Mouse (Mus musculus) induced T-regulatory cell, adult 2 months (primary cell): ENCODE results near the gene Plekhg1.
A peak's percentile ranks its signal among the peaks of the same experiment; 100 is the strongest.

Experiments used
- DNase-seq: peaks from one replicate; pipeline ENCODE4 v3.0.0-alpha.2; 2012; ENCODE audit warnings: low read depth

Plekhg1 gene

DNA sequence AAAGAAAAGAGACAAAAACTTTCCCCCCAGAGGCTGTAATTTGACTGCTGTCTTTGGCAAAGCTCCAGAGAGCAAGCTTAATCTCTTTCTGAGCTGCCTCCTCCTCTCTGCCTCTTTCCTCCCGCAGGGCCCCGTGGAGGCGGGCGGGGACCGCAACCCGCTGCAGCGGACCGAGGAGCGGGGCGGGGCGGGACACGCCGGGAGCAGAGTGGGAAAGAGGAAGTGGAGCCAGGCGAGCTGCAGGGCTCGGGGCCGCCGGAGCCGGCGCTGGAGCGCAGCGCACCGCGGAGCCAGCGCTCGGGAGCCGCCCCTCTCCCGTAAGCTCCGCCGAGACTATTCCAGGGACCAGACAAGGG, at the start of gene Plekhg1:
Plekhg1 (plus strand) TSS at position 217 of the 356 bp plus-strand sequence.
- no peak for DNase-seq

DNA sequence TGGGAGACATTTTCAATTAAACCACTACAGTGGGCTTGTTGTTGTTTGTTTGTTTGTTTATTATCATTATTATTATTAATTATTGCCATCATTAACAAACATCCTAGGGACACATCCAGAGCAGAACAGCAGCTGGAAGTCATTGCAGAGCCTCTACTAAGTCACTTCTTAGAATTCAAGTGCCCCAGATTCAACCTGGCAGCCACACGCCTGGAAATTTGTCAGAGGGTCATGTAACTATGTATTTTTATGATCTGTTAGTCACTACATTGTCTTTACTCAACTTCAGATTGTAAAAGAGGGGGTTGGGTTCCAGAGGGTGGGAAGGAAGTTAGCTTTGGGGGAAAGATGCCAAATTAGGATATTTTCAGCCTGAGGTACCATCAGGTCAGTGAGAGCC, 47.4 kb upstream of the Plekhg1 start:
- no peak for DNase-seq

DNA sequence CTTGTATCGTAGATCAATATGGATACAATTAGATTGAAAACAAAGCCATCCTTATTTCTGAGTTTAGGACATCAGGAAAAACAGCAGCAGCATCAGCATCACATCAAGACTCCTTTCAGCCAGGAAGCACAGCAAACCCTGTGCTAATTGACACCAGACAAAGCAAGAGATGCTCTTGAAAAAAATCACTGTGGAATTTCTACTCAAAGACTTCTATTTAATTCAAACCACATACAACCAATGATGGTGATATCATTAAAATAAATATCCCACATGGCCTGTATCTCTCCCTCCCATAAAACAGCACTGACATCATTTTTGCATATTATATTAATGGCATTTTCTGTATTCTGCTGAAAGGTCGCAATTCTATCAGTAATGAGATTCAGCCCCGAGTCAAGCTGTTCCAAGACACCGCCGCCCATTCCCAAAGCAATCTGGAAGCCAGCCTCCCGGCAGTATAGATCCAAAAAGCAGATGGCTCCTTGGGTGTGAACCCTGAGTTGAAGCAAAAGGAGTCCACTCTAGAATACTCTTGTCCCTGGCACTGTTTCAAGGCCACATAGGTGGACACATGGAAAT, 46.4 kb upstream of the Plekhg1 start:
- DNase-seq = no peak

DNA sequence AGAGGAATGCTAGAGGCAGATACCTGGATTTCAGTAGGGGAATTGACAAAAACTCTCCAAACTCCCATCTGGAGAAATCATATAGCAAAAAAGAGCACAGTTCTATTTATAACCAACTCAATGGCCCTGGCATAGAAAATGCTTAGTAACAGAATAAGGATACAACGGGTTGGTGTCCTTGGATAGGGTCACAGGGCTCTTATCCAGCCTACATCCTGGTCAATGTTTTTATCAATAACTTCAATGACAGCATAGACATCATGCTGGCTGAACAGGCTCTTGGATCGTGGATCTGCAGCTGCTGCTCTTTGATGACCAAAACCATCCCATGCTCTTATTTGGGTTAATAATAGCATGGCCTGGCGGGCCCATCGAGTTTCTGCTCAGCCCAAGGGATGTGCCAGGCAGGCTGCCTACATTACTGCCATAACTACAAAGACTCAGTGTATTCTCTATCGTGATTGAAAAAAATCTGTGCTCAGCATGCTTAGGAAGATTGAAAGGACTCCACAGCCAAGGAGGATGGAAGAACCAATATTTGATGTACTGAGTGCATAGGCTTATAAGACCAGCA, 44.7 kb upstream of the Plekhg1 start:
- DNase-seq = no peak

DNA sequence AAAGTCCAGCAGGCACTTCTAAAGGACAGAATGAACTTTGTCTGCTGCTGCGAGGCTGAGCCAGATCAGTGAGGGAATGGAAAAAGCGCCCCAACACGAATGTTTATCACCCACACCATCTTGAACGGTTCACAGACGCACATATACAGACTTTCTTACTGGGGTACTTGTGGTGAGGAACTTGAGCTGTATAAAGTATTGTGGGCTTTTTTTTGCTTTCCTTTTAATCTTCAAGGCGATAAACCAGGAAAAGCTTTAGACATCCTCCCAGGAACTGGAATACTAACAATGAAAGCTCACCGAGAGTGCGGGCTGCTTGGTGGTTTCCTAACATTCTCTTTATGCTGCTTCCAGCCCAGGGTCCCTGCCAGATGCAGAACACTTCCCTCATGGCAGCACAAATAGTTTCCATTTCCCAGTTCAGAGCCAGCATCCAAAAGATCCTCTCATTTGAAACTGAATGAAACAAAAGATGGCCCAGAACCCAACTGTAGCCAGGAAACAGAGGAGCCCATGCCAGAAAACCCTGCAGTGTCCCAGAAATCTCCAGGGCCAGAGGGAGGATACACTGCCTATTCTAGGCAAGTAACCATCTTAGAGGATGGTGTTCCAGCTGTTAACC, 43.3 kb upstream of the Plekhg1 start:
- DNase-seq = no peak

DNA sequence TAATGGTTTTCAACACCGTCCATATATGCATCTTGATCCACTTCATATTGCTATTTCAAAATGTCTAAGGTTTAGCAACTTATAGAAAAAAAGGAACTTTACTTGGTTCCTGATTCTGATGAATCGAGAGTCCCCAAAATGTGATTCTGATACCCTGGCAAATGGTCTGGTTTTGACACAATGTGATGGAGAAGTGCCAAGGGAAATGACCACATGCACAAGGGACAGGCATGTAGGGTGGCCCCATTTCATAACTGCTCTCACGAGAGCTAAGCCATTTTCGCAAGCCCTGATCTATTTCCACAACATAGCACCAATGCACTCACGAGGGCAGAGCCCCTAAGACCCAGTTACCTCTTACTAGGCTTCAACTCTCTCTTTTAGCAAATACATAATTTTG, 42.7 kb upstream of the Plekhg1 start:
- no peak for DNase-seq

DNA sequence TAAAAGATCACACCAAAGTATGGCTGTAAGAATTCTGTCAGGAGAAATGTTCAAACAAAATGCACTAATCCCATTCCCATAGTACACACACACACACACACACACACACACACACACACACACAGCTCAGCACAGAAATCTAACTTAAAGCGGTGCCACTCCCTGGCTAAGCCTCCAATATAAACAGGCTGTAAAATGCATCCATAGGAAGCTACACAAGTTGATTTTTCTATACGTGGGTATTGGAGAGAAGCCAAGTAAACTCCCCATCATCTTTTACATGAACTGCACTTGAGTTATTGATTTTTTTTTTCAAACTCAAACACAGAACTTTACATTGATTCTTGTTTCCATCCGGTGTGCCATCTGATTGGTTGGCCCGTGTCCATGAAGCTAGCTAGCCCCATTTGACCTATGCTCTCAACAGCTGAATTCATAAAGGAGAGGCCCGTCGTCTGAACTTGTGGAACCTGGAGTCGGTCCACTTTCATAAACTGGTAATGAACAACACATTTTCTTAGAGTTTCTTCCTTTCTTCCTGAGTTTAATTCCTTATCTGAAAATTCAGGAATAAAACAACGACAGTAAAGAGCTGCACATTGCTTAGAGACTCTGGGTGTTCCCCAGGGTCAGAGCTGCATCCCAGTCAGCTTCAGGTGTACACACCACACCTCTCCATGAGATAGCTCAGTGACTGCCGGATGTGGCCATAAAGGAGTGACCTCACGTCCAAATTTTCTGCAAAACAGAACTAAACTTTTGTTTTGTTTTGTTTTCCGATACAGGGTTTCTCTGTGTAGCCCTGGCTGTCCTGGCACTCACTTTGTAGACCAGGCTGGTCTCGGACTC, 39.7 kb upstream of the Plekhg1 start:
- DNase-seq = no peak

DNA sequence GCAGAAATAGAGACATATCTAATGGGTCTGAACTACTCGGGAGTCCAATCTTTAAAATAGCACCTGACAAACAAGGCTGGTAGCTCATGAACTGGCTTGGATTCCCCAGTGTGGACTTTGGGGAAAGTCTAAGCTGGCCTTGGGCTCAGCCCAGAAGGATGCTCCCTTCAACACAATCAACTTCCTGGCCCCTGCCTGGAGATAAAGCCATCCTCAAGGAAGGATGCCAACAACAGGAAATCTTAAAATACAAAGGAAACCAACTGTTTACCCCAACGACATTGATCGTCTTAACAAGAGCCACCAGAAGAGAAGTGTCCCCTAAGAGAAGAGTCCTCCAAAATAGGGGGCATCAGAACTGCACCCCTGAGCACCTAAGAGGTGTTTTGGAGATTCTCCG, 38.3 kb upstream of the Plekhg1 start:
- no peak for DNase-seq

DNA sequence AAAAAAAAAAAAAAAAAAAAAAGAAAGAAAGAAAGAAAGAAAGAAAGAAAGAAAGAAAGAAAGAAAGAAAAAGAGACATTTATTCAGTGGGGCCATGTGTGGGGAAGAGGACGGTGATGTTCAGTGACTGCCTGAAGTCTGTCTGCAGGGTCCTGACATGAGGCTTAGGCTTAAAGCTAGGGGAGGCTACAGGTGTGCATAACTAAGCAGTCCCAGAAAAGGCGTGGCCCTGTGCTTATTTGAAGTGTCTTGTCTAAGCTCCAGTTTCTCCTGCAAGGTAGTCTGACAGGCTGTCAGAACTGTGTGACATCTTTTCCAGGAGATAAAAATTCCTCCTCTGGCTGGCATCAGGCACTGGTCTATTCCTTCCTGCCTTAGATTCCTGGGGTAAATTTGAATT, 37.6 kb upstream of the Plekhg1 start:
- no peak for DNase-seq

DNA sequence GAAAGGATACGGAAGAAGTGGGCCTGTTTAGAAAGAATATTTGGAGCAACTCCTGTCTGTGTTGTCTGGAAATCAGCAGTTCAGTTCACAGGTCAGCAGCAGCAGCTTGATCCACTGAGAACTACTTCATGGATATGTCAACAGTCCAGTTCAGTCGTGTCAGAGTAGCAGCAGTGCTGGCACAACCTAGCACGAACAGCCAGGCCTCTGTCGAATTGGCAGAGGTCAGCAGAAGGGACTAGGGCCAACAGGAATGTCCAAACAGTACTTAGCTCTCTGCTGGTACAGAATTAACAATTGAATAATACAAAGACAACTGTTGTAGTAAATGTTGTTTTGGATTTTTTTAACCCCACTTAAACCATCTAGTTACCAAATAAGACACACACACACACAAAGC, 33.9 kb upstream of the Plekhg1 start:
- DNase-seq = no peak

DNA sequence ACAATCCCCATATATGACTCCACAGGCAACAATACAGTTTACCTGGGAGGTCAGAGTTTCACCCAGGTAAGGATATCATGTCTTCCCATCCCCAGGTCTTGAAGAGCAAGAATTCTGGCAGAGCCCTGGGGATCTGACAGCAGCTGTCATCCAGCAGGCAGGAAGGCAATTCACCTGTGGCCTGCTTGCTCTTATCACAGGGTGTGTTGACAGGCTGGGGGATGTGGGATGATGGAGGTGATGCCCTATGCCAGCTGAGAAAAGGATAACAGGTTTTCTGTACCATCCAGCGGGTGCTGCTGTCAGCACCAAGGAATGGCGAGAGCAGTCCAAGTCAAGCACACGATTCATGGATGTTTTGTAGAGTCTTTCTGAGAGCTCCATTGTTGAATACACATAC, 30.1 kb upstream of the Plekhg1 start:
- DNase-seq = no peak

DNA sequence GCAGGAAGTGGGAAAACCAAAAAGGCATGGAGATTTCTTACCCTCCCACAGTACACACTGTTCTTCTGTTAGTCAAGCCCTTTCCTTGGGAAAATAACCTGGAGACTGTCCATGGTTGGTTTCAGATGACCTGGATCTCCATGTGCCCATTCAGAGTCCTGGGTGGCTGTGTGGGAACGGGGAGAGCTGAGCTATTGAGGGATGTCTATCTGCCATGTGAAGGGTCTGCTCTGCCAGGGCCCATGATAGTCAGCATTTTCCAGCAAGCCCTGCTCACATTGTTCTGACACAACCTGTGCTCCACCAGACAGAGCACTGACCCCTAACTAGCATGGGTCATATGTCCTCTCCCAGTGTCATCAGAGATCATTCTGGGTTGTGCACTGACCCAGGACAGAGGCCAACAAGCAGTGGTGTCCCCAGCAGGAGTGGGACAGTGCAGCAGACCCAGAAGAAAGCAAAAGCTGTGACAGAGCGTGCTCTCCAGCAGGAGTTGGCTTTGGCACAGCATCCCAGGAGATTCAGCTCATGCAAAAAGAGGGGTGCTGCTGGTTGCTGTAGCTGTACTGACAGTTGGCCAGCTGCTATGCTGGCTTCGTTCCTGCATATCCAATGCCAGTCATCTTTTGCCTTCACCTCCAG, 24.7 kb upstream of the Plekhg1 start:
- DNase-seq = no peak

DNA sequence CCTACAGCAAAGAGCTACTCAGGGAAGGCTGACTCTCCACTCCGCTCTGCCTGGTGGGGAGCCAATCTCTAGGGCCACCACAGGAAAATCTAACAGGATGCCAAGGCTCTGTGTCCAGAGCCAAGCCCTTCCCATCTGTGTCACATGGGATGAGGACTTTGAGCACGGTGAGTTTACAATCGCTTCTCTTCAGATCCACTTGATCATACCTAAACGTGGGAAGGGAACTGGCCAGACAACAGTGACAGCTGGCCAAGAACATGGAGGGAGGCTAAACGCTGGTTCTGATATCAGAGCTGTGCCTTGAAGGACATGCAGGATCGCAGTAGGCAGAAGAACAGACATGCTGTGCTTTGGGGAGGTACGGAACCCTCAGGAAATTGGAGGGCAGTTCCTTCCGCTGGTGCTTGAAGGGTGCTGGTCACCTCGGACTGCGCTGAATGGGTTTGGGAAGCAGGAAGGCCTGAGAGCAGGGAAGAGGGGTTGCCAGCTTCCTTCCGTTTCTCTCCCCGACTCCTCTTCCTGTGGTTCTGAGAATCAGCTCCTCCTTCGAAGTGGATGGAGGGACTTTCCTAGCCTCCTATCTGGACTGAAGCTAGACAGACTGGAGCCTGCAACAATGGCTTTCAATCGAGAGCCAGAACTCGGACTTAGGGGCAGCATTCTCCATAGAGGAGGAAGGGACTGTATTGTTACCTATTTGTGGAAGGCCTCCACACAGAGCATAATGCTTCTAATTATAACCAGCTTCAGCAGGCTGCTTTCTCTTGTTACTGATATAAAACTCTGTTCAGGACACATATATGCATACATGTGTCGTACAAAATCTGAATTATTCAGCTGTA, 21.9 kb upstream of the Plekhg1 start:
- no peak for DNase-seq

DNA sequence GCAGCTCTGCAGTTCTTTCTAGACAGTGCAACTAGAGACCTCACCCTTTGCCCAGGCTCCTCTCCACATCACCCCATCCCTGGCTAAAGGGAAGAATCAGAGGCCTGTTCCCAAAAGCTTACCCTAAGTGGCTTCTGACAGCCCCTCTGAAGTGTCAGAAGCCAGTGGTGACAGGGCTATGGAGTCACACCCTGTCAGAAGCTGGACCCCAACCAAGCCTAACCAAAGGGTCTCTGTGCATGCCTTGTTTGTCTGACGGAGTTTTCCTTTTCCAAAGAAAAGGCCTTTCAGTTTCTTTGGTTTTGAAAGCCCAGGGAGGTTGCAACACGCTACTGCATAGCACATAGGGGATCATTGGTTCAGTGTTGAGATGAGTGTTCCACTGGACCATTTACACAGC, 19.9 kb upstream of the Plekhg1 start:
- no peak for DNase-seq

DNA sequence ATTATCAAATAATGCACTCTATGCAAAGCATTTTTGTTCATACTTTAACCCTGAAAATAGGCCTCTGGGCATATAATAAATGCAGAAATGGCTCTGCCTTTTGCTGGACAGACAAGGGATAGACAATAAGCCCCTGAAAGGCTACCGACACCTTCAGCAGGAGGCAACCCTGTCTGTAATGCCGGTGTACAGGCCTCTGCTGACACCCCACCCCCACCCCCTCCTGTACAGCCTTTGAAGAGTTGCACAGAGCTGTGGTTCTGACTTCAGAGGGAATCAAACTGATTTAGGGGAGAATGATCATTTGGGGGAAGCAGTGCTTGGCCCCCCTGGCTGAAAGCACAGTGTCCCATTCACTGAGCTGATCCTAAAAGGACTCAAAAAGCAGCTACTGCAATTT, 17.8 kb upstream of the Plekhg1 start:
- no peak for DNase-seq

DNA sequence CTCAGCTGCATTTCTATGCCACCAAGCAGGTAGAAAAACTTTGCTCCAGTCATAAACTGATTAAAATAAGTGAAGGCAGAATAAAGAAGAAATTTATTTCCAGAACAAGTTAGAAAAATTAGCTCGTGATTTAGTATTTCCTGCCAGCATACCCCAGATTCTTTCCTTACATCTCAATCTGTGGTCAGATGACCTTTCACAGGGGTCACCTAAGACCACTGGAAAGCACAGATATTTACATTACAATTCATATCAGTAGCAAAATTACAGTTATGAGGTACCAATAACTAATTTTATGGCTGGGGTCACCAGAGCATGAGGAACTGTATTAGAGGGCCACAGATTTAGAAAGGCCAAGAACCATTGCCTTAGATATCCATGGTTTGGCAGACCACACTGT, 15.5 kb upstream of the Plekhg1 start:
- no peak for DNase-seq

DNA sequence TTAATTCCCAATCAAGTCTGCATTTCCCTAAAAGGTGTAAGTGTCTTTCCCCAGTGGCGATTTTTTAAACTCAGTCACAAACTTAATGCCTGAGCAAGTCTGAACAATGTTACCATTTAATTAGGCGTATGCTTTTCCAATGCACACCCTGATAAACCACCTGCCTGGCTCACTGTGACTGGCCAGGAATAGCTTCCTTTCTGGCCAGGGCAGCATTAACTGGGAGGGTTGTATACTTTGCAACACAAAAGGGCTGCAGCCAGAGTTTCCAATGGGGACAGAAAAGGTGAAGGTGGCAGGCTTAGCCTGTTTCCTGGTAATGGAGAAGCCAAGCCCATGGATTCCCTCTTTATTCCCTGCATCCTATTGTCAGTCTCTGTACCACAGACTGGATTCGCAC, 10.5 kb upstream of the Plekhg1 start:
- DNase-seq = no peak

DNA sequence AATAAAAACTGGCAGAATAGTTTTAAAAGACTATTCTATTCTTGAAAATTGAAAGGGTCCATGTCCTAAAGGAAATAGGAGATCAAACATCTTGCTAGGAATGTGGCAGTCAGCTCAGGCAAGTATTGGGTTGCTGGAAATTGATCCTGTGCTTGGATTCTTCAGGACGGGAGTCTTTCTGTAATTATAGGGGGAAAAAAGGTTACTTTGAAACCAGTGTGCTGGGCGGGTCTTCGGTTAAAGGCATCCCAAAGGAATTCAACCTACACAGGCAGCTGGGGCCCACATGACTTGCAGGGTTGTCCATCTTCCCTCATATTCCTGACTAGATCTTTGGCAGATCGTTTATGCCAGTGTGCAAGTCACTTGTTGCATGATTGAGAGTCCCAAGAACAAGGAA, 9.8 kb upstream of the Plekhg1 start:
- DNase-seq = no peak

DNA sequence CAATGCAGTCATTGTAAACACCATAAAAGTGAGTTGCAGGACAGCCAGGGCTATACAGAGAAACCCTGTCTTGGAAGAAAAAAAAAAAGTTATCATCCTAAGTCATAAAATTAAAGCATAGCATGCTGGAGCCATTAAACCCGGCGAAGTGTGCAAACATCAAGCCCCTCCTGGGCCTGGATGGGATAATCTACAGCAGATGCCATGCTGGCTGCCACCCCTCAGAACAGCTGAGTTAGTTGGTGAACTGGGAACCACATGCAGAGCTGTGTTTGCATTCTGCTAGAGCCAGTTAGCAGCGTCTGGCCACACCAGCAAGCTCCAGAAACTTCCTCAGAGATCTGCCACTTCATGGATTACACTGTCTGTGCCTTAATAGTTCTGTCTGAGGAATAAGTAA, 3.1 kb upstream of the Plekhg1 start:
- DNase-seq = no peak

DNA sequence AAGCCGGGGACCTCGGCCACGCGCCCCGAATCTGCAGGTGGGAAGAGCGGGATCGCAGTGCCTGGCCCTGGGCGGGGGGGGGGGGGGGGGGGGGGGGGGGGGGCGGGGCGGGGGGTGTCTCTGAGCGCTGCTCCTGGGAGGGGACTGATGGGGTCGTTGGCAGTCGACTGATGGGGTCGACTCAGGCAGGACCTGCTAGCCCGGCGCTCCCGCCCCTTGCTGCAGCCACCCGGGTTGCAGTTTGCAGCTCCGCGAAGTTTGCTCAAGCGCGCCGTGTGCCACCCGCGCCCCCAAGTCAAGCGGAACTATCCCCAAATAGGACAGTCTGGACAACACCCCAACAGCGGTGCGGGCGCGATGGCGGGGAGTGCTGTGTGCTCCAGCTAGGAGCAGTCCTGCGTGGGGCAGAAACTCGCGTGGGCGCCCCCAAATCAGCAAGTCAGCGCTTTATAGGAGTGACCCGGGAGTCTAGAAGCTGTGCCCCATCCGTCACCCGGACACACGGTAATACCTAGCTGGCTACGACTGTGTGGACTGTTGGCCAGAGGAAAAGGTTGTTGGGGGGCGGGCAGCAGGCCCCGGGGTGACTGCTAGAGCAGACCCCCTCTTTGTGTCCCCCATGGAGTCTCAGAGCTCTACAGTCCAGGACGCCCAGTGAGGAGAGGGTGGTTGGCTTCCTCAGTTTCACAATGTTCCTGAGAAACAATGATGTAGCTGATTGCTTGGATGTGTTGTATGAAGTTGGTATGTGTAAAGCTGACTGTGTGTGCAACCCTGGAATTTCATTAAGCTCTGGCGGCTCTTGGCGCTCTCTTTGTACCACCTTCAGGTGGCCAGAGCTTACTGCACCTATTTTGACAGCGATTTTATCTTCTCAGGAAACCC, 582 bp downstream of the Plekhg1 start:
- peak; percentile 12 for DNase-seq

DNA sequence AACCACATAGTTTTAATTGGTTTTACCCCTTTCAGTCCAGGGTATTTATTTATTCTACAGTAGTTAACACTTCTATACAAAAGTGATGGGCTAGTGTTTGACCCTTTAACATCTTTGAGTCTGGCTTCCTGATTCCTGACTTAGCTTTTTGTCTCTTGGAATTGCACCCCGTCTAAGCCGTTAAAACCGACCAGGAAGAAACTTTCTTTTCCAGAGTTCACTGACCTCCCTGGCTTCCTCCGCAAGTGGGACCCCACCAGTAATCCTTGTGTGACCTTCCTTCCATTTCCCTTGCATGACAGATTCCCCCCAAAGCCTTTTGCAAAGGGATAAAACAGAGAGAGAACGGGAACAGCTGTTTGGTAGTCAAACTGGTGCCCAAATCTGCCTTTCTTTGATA, 1.6 kb downstream of the Plekhg1 start:
- no peak for DNase-seq
